Mouse (Mus musculus): ENCODE measurements around the gene Slc8b1. TPM values are rescaled to one million over a fixed set of nuclear protein-coding genes. Genes with fewer than 3 reads are reported as not detected.

The Slc8b1 gene
- polyA plus RNA-seq, 1 experiment from 2014 or later: 13.4 TPM

GRCm38 (mm10) chr5:120522649-120523048 is 11.7 kb downstream of the Slc8b1 start:
- ChIA-PET POLR2A (no interaction called here), CTCF (interaction anchor here (0.9 to 5.1 kb wide), 5 partner anchors 11 to 83 kb away, joined by 3 to 29 read pairs (median 3); partner anchors contain the start of gene Slc8b1)
- in situ Hi-C loops (cut with MboI; ENCODE audit: low pct_unique_long_range_greater_than_20kb): loop anchor here (25.0 kb wide), 1 partner anchor 665 kb away; the partner anchor contains the start of gene Ptpn11
- no peak for TF ChIP-seq CTCF (IDR thresholded peaks at IDR 0.05)
- ATAC-seq (no peak), DNase-seq (ENCODE audit: low read depth, low spot score) (no peak)
- H3K27me3 ChIP-seq: no peaks in the 10 kb centered on the region

- no peak for DNase-seq (ENCODE audit: low read depth, low spot score)
- ATAC-seq: no peak
- CTCF ChIA-PET: interaction anchor here (0.9 to 5.1 kb wide), 4 partner anchors 12 to 81 kb away, joined by 3 to 29 read pairs (median 4); no protein-coding TSS in a partner anchor
- POLR2A ChIA-PET: no interaction called here
- in situ Hi-C loops (cut with MboI; ENCODE audit: low pct_unique_long_range_greater_than_20kb): loop anchor here (25.0 kb wide), 1 partner anchor 663 kb away; the partner anchor contains the start of gene Ptpn11
- no peaks in the 10 kb centered on the region for H3K27me3 ChIP-seq
- no peak for TF ChIP-seq CTCF (IDR thresholded peaks at IDR 0.05)
These were observed 13.8 kb downstream of the Slc8b1 start for GRCm38 (mm10) chr5:120524736-120525135.

GRCm38 (mm10) chr5:120525737-120526136 is 14.8 kb downstream of the Slc8b1 start:
- in situ Hi-C loops (cut with MboI; ENCODE audit: low pct_unique_long_range_greater_than_20kb): no loop called here
- no peak for ATAC-seq

GRCm38 (mm10) chr5:120526311-120526710 is 15.3 kb downstream of the Slc8b1 start:
- CTCF ChIA-PET: interaction anchor here (2.1 to 5.1 kb wide), 2 partner anchors 65 to 79 kb away, joined by 8 to 29 read pairs; no protein-coding TSS in a partner anchor
- POLR2A ChIA-PET: no interaction called here
- DNase-seq (ENCODE audit: low read depth, low spot score): no peak

More at GRCm38 (mm10) chr5:120525737-120526136, 14.8 kb downstream of the Slc8b1 start:
- no peaks in the 10 kb centered on the region for H3K27me3 ChIP-seq
- CTCF ChIA-PET: interaction anchor here (1.1 to 5.1 kb wide), 3 partner anchors 11 to 80 kb away, joined by 3 to 29 read pairs (median 8); no protein-coding TSS in a partner anchor
- POLR2A ChIA-PET: no interaction called here
- no peak for DNase-seq (ENCODE audit: low read depth, low spot score)
- TF ChIP-seq CTCF (IDR thresholded peaks at IDR 0.05): no peak

GRCm38 (mm10) chr5:120527296-120527964 is 16.5 kb downstream of the Slc8b1 start:
- CTCF ChIA-PET: interaction anchor here (2.1 to 5.1 kb wide), 2 partner anchors 64 to 78 kb away, joined by 8 to 29 read pairs; no protein-coding TSS in a partner anchor
- no peak for ATAC-seq
- in situ Hi-C loops (cut with MboI; ENCODE audit: low pct_unique_long_range_greater_than_20kb): no loop called here
- POLR2A ChIA-PET: interaction anchor here (1.1 kb wide), 1 partner anchor 15 kb away, joined by 3 read pairs; no protein-coding TSS in a partner anchor
- TF ChIP-seq CTCF (IDR thresholded peaks at IDR 0.05): no peak
- H3K27me3 ChIP-seq: no peaks in the 10 kb centered on the region
- no peak for DNase-seq (ENCODE audit: low read depth, low spot score)

More at GRCm38 (mm10) chr5:120526311-120526710, 15.3 kb downstream of the Slc8b1 start:
- H3K27me3 ChIP-seq: no peaks in the 10 kb centered on the region
- in situ Hi-C loops (cut with MboI; ENCODE audit: low pct_unique_long_range_greater_than_20kb): no loop called here
- no peak for TF ChIP-seq CTCF (IDR thresholded peaks at IDR 0.05)
- ATAC-seq: no peak

GRCm38 (mm10) chr5:120531631-120532030 is 20.7 kb downstream of the Slc8b1 start:
- CTCF ChIA-PET: interaction anchor here (4.2 kb wide), 1 partner anchor 74 kb away, joined by 11 read pairs; no protein-coding TSS in a partner anchor
- in situ Hi-C loops (cut with MboI; ENCODE audit: low pct_unique_long_range_greater_than_20kb): no loop called here
- ATAC-seq (no peak), DNase-seq (ENCODE audit: low read depth, low spot score) (no peak)
- POLR2A ChIA-PET: interaction anchor here (0.6 to 1.2 kb wide), 3 partner anchors 14 to 65 kb away, joined by 3 to 5 read pairs (median 4); no protein-coding TSS in a partner anchor
- no peak for TF ChIP-seq CTCF (IDR thresholded peaks at IDR 0.05)
- no peaks in the 10 kb centered on the region for H3K27me3 ChIP-seq

GRCm38 (mm10) chr5:120534071-120534685 is 23.2 kb downstream of the Slc8b1 start:
- no peaks in the 10 kb centered on the region for H3K27me3 ChIP-seq
- DNase-seq (ENCODE audit: low read depth, low spot score) (no peak), ATAC-seq (no peak)
- CTCF ChIA-PET: interaction anchor here (3.5 kb wide), 1 partner anchor 71 kb away, joined by 13 read pairs; no protein-coding TSS in a partner anchor
- POLR2A ChIA-PET: interaction anchor here (0.5 to 1.1 kb wide), 4 partner anchors 12 to 55 kb away, joined by 3 to 4 read pairs (median 4); partner anchors contain the start of gene Iqcd
- in situ Hi-C loops (cut with MboI; ENCODE audit: low pct_unique_long_range_greater_than_20kb): no loop called here
- TF ChIP-seq CTCF (IDR thresholded peaks at IDR 0.05): no peak

- ChIA-PET POLR2A (interaction anchor here (0.7 to 1.1 kb wide), 2 partner anchors 11 to 45 kb away, joined by 3 to 4 read pairs; no protein-coding TSS in a partner anchor), CTCF (interaction anchor here (1.5 to 3.5 kb wide), 2 partner anchors 11 to 70 kb away, joined by 3 to 13 read pairs; no protein-coding TSS in a partner anchor)
- in situ Hi-C loops (cut with MboI; ENCODE audit: low pct_unique_long_range_greater_than_20kb): no loop called here
- no peak for TF ChIP-seq CTCF (IDR thresholded peaks at IDR 0.05)
- no peak for DNase-seq (ENCODE audit: low read depth, low spot score)
- ATAC-seq: no peak
- H3K27me3 ChIP-seq: no peaks in the 10 kb centered on the region
These were observed 23.7 kb downstream of the Slc8b1 start for GRCm38 (mm10) chr5:120534686-120535075.

GRCm38 (mm10) chr5:120536046-120536445 is 25.1 kb downstream of the Slc8b1 start:
- CTCF ChIA-PET: interaction anchor here (0.8 to 1.5 kb wide), 4 partner anchors 10 to 83 kb away, joined by 3 to 4 read pairs (median 3); no protein-coding TSS in a partner anchor
- in situ Hi-C loops (cut with MboI; ENCODE audit: low pct_unique_long_range_greater_than_20kb): no loop called here
- DNase-seq (ENCODE audit: low read depth, low spot score): no peak
- ATAC-seq: no peak
- no peaks in the 10 kb centered on the region for H3K27me3 ChIP-seq
- POLR2A ChIA-PET: interaction anchor here (0.6 to 1.7 kb wide), 6 partner anchors 9 to 51 kb away, joined by 3 to 4 read pairs (median 4); no protein-coding TSS in a partner anchor
- TF ChIP-seq CTCF (IDR thresholded peaks at IDR 0.05): no peak

GRCm38 (mm10) chr5:120536632-120537031 is 25.7 kb downstream of the Slc8b1 start:
- DNase-seq (ENCODE audit: low read depth, low spot score): no peak
- H3K27me3 ChIP-seq: no peaks in the 10 kb centered on the region
- POLR2A ChIA-PET: interaction anchor here (0.6 to 1.7 kb wide), 3 partner anchors 40 to 51 kb away, joined by 3 to 4 read pairs (median 4); no protein-coding TSS in a partner anchor
- TF ChIP-seq CTCF (IDR thresholded peaks at IDR 0.05): no peak
- in situ Hi-C loops (cut with MboI; ENCODE audit: low pct_unique_long_range_greater_than_20kb): no loop called here
- ATAC-seq: no peak
- CTCF ChIA-PET: interaction anchor here (0.8 to 1.3 kb wide), 2 partner anchors 11 to 82 kb away, joined by 3 read pairs; no protein-coding TSS in a partner anchor
